Mouse (Mus musculus): Measurements from ENCODE around the gene Atrnl1.
A peak's percentile ranks its signal among the peaks of the same experiment; 100 is the strongest.

The Atrnl1 gene

GRCm38 (mm10) chr19:57926941-57927471 lies 316.2 kb downstream of the Atrnl1 start:
- no peak for DNase-seq

DNA sequence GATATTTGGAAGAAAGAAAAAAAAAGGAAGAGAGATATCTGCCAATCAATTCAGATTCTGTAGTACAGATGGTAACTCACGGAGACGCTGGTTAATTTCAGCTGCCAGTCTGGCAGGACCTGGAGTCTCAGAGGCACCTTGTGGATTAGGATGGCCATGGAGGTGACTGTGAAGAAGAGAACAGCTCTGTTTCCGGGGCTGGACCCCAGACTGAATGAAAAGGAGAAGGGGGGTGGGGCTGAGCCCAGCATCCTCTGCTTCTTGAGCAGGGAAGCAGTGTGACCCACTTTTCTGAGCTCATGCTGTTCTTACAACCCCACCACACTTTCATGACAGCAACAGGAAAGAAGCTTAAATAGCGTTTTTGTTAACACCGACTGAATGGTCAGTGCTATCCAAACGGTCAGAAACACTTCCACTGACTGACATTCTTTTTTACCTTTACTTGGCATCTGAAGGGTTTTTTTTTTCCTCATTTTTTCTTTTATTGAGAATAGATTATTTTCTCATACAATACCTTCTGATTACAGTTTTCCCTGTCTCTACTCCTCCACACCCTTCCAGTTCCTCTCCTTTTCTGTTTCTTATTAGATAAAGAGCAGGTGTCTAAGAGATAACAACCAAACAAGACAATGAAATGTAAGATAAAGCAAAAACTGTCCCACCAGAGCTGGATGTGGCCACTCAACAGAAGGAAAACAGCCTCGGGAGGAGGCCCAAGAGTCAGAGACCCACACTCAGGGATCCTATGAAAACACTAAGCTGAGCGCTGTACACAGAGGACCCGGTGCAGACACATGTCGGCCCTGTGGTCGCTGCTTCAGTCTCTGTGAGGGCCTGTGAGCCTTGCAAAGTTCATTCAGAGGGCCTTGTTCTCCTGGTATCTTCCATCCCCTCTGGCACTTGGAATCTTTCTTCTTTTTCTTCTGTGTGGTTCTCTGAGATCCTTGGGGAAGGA lies 317.0 kb downstream of the Atrnl1 start:
- peak in 1 of 2 experiments; percentile 25 for DNase-seq

DNA sequence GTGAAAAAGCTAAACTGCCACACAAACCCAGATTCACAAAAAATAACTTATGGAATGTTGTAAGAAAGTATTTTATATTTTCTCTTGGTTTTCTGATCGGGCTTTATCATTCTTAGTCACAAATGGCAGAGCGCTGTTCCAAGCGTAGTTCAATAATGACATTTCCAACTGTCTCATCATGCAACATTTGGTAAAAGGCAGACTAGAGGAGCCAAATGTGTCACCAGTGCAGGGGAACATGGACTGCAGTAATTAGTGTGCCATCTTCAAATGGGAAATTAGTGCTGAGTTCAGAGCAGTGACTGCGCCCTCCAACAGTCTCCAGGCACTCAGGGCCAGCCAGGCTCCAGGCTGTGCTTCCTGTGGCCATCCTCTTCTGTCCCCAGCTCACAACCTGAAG lies 320.8 kb downstream of the Atrnl1 start:
- no peak for DNase-seq

- no peak for DNase-seq
Measured at GRCm38 (mm10) chr19:57936865-57937264, 326.0 kb downstream of the Atrnl1 start.

DNA sequence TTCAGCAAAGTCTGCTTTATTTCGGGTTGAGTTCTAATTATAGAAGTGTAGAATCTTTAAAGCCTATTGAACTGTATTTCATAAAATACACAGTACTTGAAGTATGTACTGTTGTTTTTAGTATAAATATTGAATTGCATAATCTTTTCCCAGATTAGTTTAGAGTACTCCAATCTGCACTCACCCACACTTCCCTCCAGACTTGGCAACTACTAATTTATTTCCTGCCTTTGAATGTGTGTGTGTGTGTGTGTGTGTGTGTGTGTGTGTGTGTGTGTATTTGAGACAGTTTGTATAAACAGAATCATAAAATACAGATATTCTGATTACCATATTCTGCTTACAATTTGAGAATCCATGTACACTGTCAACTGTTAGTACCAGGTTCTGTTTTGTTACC lies 328.3 kb downstream of the Atrnl1 start:
- DNase-seq: no peak

DNA sequence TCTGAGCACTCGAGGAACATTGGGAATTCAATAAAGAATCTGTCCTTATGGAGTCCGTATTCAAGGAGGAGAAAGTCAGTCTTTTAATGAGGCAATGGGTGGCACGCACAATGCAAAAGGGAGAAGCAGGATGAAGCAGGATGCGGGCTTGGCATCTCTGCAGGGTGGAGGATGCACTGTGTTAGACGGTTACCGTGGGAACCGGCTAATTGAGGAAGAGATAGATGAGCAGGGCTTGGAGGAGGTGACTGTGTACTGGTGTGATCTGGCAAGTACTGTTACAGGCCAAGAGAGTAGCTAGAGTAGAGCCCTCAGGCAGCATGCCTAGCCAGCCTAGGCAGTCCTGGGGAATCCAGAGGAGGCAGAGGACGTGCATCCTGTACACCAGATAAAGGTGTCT lies 330.7 kb downstream of the Atrnl1 start:
- DNase-seq: no peak

DNA sequence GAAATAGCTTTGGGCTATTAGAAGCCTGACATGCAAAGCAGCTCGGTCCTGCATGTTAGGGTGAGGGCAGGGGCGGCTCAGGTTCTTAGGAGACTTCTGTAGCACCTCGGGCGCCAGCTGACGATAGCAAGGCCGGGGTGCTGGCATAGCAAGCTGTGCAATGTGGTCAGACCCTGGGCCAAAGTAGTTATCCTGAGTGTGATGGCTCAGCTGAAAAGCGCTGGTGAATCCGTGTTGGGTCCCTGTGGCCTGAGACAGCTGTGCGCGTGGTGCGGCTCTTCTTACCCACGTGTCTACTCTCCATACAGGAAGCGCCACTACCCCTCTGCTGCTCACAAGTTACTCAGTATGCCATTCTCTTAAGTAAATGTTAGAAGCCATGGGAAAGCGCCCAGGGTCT lies 331.4 kb downstream of the Atrnl1 start:
- no peak for DNase-seq

DNA sequence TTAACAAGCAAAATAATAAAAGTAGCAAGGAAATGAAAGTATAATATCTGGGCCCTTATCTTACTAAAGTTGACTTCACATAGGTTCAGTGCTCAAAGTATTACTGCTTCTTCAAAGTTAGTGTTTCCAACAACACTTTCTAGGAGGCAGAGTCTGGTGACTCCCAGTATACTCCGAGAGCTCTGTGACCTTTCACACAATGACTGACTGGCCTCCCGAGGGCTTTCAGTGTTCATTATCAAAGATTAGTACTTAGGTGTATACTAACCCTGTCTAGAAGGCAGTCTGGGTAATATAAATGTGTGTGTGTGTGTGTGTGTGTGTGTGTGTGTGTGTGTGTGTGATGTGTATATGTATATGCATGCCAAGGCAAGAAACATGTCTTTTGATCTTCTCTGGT lies 332.5 kb downstream of the Atrnl1 start:
- DNase-seq: no peak

DNA sequence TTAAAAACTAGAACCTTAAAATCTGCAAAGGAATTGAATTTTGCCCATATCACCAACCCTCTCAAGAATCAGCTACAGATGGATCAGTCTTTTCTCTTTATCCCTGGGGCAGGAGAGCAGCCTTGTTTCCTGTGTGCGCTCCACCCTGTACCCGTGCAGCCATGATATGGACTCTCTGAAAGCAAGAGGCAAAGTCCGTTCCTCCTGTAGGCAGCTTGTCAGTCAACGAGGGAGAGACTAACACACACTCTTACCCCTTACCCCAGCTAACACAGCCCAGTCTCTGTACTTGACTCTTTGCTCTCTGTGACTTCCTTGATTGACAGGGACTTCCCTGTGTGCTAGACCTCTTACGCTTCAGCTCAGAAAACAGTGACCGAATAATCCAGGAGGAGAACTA lies 333.8 kb downstream of the Atrnl1 start:
- DNase-seq: no peak

DNA sequence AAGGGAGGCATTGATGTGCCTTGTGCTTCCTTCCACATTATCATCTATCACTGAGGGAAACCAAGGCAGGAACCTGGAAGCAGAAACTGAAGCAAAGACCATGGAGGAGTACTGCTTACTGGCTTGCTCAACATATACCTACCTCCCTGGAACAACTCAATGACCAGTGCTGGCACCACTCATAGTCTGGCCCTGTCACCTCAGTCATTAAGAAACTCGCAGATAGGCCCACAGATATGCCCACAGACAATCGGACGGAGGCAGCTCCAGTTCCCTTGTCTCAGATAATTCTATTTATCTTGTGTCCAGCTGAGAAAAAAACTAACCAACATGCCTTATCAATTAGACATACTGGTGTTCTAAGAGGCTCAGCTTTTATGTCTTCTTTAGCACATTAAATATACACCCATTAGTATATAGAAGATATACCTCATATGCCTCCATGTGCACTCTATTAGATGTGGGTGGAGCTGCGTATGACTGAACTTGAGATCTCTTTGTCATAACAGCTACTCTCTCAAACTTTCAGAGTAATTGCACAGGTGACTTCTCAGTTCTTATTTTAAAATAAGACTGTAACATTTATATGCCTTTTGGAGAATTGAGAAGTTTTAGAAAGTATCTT lies 334.9 kb downstream of the Atrnl1 start:
- no peak for DNase-seq

DNA sequence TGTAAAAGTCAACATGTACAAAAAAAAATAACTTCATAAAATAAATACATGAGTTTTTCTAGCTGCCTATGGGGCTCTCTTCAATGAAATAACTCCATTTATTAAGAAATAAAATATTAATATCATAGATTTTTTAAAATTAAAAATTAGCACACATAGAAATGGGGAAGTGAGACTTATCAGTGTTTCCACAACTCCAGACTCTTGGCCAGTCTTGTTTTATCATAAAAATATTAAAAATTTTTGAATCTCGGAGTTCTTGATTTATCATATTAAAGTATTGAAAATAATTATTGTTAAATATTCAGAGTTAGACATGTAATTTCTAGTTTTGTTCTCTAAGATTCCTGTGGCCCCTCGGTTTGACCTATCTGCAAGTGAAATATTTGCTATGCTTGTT lies 337.7 kb downstream of the Atrnl1 start:
- no peak for DNase-seq

- DNase-seq: no peak
Measured at GRCm38 (mm10) chr19:57949260-57949917, 338.6 kb downstream of the Atrnl1 start.

GRCm38 (mm10) chr19:57954131-57954530 lies 343.3 kb downstream of the Atrnl1 start:
- no peak for DNase-seq

GRCm38 (mm10) chr19:57956459-57956858 lies 345.6 kb downstream of the Atrnl1 start:
- no peak for DNase-seq

- DNase-seq: no peak
Measured at GRCm38 (mm10) chr19:57957363-57957762, 346.5 kb downstream of the Atrnl1 start.

- no peak for DNase-seq
Measured at GRCm38 (mm10) chr19:57958154-57958553, 347.3 kb downstream of the Atrnl1 start.

DNA sequence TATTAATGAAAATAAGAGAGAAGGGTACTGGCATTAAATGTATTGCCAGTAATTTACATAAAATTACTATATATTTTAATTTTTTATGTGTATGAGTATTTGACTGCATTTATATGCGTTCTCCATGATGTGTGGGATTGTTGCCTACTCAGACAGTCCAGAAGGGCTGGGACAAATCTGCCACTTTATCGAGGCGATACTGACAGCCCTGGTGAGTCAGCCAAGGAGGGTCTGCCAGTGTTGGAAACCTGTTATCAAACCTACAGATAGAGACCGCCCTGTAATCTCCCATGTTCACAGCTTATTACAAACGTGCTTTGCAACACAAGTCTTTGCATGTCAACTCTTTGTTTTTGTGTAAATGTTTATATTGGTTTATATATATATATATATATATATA lies 347.9 kb downstream of the Atrnl1 start:
- no peak for DNase-seq

DNA sequence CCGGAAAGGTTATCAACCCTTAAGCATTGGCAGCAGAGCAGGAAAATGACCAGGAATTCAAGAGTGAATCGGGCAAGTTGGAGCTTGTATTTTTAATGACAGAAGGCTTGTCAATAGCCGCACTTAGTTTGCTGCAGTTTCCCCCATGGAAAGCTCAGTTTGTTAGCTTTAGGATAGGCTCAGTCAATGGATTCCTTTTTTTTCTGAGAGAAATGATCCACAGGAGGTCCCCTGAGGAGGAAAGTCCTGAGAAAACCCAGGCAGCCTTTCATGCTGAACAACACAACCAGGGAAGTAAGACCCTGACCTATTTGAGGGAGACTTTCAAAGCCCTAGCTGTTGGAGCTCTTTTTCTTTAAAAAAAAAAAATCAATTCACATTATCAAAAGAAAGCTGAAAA lies 350.5 kb downstream of the Atrnl1 start:
- DNase-seq: no peak

DNA sequence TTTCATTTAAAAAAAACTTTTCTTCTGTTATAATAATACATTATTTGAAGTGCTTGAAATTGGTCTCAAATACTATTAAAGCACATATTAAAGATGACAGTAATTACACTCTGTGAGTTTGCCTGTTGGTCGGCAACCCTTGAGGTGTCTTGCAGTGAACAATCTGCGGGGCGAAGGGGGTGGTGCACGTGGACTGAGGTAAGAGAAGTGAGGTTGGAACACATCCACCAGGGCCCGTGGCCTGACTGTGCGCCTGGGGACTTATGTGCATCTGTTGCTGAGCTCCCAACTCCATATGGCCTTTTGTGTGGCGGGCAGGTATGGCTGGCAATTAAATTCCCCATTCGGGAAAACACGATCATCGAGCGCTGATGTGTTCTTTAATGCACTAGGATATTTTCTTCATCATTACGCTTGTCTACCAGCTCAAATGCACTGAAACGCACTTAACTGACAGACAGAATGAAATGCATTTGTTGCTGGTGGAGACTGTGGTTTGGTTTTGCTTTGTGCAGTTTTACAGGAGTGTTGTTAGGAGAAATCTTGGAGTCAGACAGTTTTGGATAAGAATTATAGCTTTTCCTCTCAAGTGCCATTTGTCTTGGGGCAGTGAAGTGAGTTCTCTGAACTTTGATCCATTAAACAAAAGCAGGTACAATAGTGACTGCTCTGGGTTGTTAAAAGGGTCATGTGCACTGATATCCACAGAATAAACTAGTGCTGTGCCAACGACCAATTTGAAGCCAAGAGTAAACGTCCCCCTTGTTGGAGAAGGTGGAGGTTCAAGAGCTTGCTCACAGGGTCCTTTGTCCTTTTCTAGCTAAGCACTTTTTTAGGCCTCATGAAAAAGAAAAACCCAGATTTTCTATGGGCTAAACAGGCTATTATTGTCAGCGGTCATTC lies 351.2 kb downstream of the Atrnl1 start:
- DNase-seq: no peak

DNA sequence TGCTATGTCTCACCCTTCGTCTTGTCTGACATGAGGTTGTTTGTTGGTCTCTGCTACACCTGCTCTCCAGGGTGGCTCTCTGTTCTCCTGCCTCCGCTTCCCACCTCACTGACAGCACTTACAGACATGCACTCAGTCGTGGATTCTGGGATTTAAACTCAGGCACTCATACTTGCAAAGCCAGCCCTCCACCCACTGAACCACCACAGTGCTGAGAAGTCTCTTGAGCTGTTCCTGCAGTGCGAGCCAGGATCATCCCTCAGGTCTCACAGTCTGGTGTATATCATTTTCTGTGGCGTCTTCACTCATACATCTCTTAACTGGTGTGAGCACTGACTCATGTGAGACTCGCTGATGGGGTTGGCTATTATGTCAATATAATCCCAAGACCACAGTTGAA lies 353.0 kb downstream of the Atrnl1 start:
- DNase-seq: no peak

GRCm38 (mm10) chr19:57969766-57970165 lies 358.9 kb downstream of the Atrnl1 start:
- DNase-seq: no peak

GRCm38 (mm10) chr19:57970342-57970895 lies 359.6 kb downstream of the Atrnl1 start:
- no peak for DNase-seq

All from thymus, postnatal 36 days (tissue).